Mouse (Mus musculus) CH12.LX (cell line): ENCODE measurements at regions not wholly inside any gene's neighbourhood (a gene's known extent, or its start where the extent isn't known, plus 50 kb on each side); places are given as distances from the start of the nearest gene placed in this dataset.

Experiments used
- DNase-seq: peaks from one replicate; pipeline ENCODE4 v3.0.0-alpha.2; 2013; ENCODE audit errors: extremely low read depth
- H3K27ac ChIP-seq: 2 replicates; pipeline ENCODE4 v1.5.1; 2012; ENCODE audit warnings: low read depth, mild to moderate bottlenecking, control low read depth, moderate library complexity; ENCODE audit not compliant: insufficient read depth
- H3K27me3 ChIP-seq: replicated peaks from 2 replicates; pipeline ENCODE3; 2012; ENCODE audit warnings: inconsistent platforms
- H3K36me3 ChIP-seq, 2 experiments: replicated peaks in 1 of 2; 2 replicates each; pipeline versions ENCODE3 to v1.6.1; 2012; ENCODE audit warnings: inconsistent platforms in 1 of 2, low read length in 1 of 2, mild to moderate bottlenecking in 1 of 2, mixed read lengths in 1 of 2, moderate library complexity in 1 of 2; ENCODE audit not compliant: control insufficient read depth in 1 of 2, insufficient read depth in 1 of 2
- H3K4me1 ChIP-seq, 2 experiments: 2 replicates each; pipeline ENCODE4 v1.6.1; 2012; ENCODE audit warnings: inconsistent platforms in 1 of 2, moderate library complexity in 1 of 2; ENCODE audit not compliant: insufficient read depth in 2 of 2, control insufficient read depth in 1 of 2
- H3K4me2 ChIP-seq: 2 replicates; pipeline ENCODE4 v1.6.1; 2012; ENCODE audit warnings: low read depth, mild to moderate bottlenecking, control low read depth; ENCODE audit not compliant: poor library complexity, insufficient read depth, severe bottlenecking
- H3K4me3 ChIP-seq, 3 experiments: fragments of 150-350 bp in 1 of 3; sonication (generic) in 1 of 3; replicated peaks in 1 of 3; 2 replicates each; pipeline versions ENCODE3 to v1.5.1; 2011 to 2012; ENCODE audit warnings: low read depth in 2 of 3, low read length in 2 of 3, mild to moderate bottlenecking in 2 of 3, moderate library complexity in 2 of 3, control low read depth in 1 of 3, improper control_type of control experiment in 1 of 3, inconsistent platforms in 1 of 3, mixed read lengths in 1 of 3; ENCODE audit not compliant: poor library complexity in 1 of 3
- H3K79me2 ChIP-seq: replicated peaks from 2 replicates; pipeline ENCODE4 v1.6.1; 2012; ENCODE audit warnings: mild to moderate bottlenecking, moderate library complexity; ENCODE audit not compliant: control insufficient read depth, poor library complexity, insufficient read depth, severe bottlenecking; ENCODE audit errors: extremely low read depth
- H3K9ac ChIP-seq: 2 replicates; pipeline ENCODE4 v1.6.1; 2012; ENCODE audit warnings: low read depth, mild to moderate bottlenecking, control low read depth, moderate library complexity; ENCODE audit not compliant: insufficient read depth
- H3K9me3 ChIP-seq: replicated peaks from 2 replicates; pipeline ENCODE3; 2012; ENCODE audit warnings: low read length, inconsistent platforms, mixed read lengths
- BHLHE40 ChIP-seq: IDR thresholded peaks from 2 replicates; pipeline ENCODE4 v1.6.1; 2011; ENCODE audit warnings: mild to moderate bottlenecking, low read depth, low read length, improper control_type of control experiment
- CHD1 ChIP-seq: IDR thresholded peaks from 2 replicates; pipeline ENCODE4 v1.6.1; 2012; ENCODE audit warnings: low read depth, low read length, improper control_type of control experiment, inconsistent platforms
- CTCF ChIP-seq, 2 experiments: IDR thresholded peaks in 1 of 2; conservative IDR thresholded peaks in 1 of 2; 2 replicates each; pipeline ENCODE4 v1.5.1; 2011 to 2012; ENCODE audit warnings: low read depth in 2 of 2, low read length in 2 of 2, improper control_type of control experiment in 1 of 2, inconsistent platforms in 1 of 2, mild to moderate bottlenecking in 1 of 2, moderate library complexity in 1 of 2
- EP300 ChIP-seq: IDR thresholded peaks from 2 replicates; pipeline ENCODE4 v1.6.1; 2011; ENCODE audit warnings: low read length, improper control_type of control experiment
- ETS1 ChIP-seq: conservative IDR thresholded peaks from 2 replicates; pipeline ENCODE4 v1.6.1; 2012; ENCODE audit warnings: low read depth, mild to moderate bottlenecking, inconsistent platforms, low read length, improper control_type of control experiment, moderate library complexity
- MXI1 ChIP-seq: IDR thresholded peaks from 2 replicates; pipeline ENCODE4 v1.6.1; 2011; ENCODE audit warnings: mild to moderate bottlenecking, low read depth, low read length, improper control_type of control experiment
- MYC ChIP-seq: IDR thresholded peaks from 2 replicates; pipeline ENCODE4 v1.6.1; 2011; ENCODE audit warnings: low read depth, mild to moderate bottlenecking, improper control_type of control experiment, low read length
- PAX5 ChIP-seq: IDR thresholded peaks from 2 replicates; pipeline ENCODE4 v1.6.1; 2012; ENCODE audit warnings: low read length, inconsistent platforms, mixed read lengths
- POLR2AphosphoS2 ChIP-seq: IDR thresholded peaks from 2 replicates; pipeline ENCODE4 v1.6.1; 2011; ENCODE audit warnings: low read depth, low read length, improper control_type of control experiment
- RAD21 ChIP-seq: IDR thresholded peaks from 2 replicates; pipeline ENCODE4 v1.6.1; 2011; ENCODE audit warnings: low read depth, mild to moderate bottlenecking, low read length, improper control_type of control experiment, moderate library complexity
- SIN3A ChIP-seq: IDR thresholded peaks from 2 replicates; pipeline ENCODE4 v1.6.1; 2012; ENCODE audit warnings: low read length, improper control_type of control experiment, inconsistent platforms
- TCF12 ChIP-seq: IDR thresholded peaks from 2 replicates; pipeline ENCODE4 v1.6.1; 2014; ENCODE audit warnings: low read depth, mild to moderate bottlenecking, inconsistent platforms, low read length, improper control_type of control experiment
- ZC3H11A ChIP-seq: IDR thresholded peaks from 2 replicates; pipeline ENCODE4 v1.6.1; 2012; ENCODE audit warnings: low read depth, mild to moderate bottlenecking, inconsistent platforms, low read length, improper control_type of control experiment
- dilution Hi-C: fragments of 300-500 bp; cut with MboI; formaldehyde crosslinking; loops from 2 replicates; pipeline ENCODE4 v1.14.3; 2020; ENCODE audit warnings: low sequenced_read_pairs; ENCODE audit not compliant: extremely low pct_unique_long_range_greater_than_20kb, extremely low pct_ligation_motif_present
- in situ Hi-C: fragments of 300-500 bp; cut with MboI; formaldehyde crosslinking; loops from 3 replicates; pipeline ENCODE4 v1.14.3; 2019; ENCODE audit warnings: low sequenced_read_pairs, low pct_ligation_motif_present, low pct_unique_long_range_greater_than_20kb, mixed read lengths

GRCm38 (mm10) chr9:118292836-118293235, 142.9 kb upstream of the Cmc1 start:
- no peak for DNase-seq
- dilution Hi-C loops (no loop called here), in situ Hi-C loops (no loop called here)
- Histone ChIP-seq H3K4me2 (no peak overlapping the region), H3K27me3 (no peaks in the 10 kb centered on the region), H3K27ac (no peak overlapping the region), H3K9me3 (no peaks in the 10 kb centered on the region), H3K9ac (no peak overlapping the region), H3K79me2 (no peaks in the 10 kb centered on the region), H3K4me1 (no peaks in the 10 kb centered on the region), H3K36me3 (no peaks in the 10 kb centered on the region), H3K4me3 (no peak overlapping the region)
- TF ChIP-seq EP300 (no peak), RAD21 (no peak), ZC3H11A (no peak)

- Histone ChIP-seq H3K27ac (no peak overlapping the region), H3K27me3 (no peaks in the 10 kb centered on the region), H3K36me3 (no peaks in the 10 kb centered on the region), H3K4me2 (no peak overlapping the region), H3K79me2 (no peaks in the 10 kb centered on the region), H3K4me3 (no peak overlapping the region), H3K9me3 (no peaks in the 10 kb centered on the region), H3K4me1 (no peaks in the 10 kb centered on the region), H3K9ac (no peak overlapping the region)
- in situ Hi-C loops (no loop called here), dilution Hi-C loops (no loop called here)
- no peak for DNase-seq
- TF ChIP-seq MXI1 (no peak), MYC (no peak), POLR2AphosphoS2 (no peak), SIN3A (no peak), PAX5 (no peak), BHLHE40 (no peak)
These were observed 144.0 kb upstream of the Cmc1 start for GRCm38 (mm10) chr9:118294011-118294410.

DNA sequence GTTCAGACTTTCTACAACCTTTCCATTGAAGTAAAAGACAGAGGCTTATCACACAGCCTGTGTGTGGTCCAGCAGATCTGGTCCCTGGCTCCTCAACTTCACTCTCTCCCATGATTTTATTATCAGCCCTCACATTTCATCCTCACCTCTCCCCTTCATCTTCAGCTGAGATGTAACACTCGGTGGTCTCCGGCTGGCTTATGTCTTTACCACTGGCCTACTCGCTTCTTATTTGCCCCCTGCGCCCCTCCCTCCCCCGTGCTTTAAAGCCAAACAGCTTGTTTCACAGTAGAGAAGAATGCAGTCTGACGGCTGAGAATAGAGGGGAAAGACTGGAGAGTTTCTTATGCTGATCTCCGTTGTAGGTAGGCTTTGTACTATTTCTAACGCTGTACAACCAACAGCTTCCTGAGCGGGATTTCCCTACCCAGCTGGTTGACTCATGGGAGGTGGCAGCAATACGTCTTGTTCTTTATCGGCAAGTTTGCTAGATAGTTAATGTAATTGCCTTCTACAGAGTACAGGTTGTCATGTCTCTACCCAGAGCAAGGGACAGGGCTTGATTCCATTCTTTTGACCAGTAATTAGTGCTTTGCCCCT, 152.9 kb upstream of the Cmc1 start:
- Histone ChIP-seq H3K9me3 (no peaks in the 10 kb centered on the region), H3K4me3 (no peak overlapping the region), H3K4me1 (peaks cover 14 to 38% of the 10 kb centered on the region in 2 experiments), H3K27ac (no peak overlapping the region), H3K79me2 (no peaks in the 10 kb centered on the region), H3K4me2 (peak overlapping the region; percentile 86), H3K36me3 (no peaks in the 10 kb centered on the region), H3K9ac (peak overlapping the region; percentile 18; the same call in 1 of the 2 replicates), H3K27me3 (no peaks in the 10 kb centered on the region)
- TF ChIP-seq TCF12 (no peak), CTCF (conservative IDR thresholded peaks at IDR 0.05 in 1 of 2, IDR thresholded peaks at IDR 0.05 in 1 of 2; ENCODE audit: low read depth in 2 of 2, low read length in 2 of 2) (no peak), CHD1 (no peak), ETS1 (peak; percentile 39; the same call in 1 of the 2 replicates)
- in situ Hi-C loops (no loop called here), dilution Hi-C loops (no loop called here)
- peak; percentile 24 for DNase-seq
